Mouse (Mus musculus): ENCODE data around the gene Raly.

Raly gene

DNA sequence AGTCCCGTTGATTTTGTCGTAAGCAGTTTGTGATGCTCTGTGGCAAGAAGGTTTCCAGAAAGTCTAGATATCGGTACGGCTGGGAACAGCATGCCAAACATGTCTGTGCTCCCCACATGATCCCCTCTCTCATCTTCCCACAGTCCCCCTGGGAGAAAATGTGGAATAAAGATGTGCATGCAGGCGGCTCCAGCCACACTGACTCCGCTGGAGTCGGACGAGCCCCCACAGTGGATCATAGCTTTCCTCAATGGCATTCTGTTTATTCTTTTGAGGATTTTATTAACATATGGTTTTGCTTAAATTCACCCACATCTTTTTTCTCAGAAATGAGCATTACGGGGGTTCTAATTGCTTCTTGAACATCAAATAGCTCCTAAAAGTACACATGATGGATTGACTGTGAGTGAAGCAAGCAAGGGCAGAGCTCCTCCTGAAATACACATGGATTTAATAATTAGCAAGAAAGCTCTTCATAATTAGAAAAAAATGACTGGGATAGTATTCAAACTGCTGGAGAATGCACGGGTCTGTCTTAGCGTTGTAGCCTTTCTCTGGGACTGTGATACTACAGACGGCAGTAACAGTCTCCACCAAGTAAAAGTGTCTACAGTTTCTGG, 125.1 kb downstream of the Raly start:
- no peak for ATAC-seq (ENCODE audit: insufficient number of reproducible peaks, low FRiP score, low TSS enrichment)

DNA sequence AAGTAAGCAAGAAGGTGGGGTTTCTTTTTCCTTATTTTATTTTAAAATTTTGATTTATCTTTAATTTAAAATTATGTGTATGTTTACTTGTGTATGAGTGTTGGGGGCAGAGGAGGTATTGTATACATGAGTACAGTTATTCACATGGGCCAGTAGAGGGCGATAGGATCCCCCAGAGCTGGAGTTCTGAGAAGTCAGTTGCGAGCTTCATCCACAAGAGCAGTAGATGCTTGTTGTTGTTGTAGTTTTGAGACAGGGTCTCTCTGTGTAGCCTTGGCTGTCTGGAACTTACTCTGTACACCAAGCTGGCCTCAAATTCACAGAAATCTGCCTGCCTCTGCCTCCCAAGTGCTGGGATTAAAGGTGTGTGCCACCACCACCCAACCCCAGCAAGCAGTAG, 125.7 kb downstream of the Raly start:
- no peak for ATAC-seq (ENCODE audit: insufficient number of reproducible peaks, low FRiP score, low TSS enrichment)
